Mouse (Mus musculus) limb, embryonic 14.5 days (tissue): ENCODE data around the gene Car5a. TPM values are rescaled to one million over a fixed set of nuclear protein-coding genes. Genes with fewer than 3 reads are reported as not detected.

ENCODE experiments used
- ATAC-seq: fragments of 200-750 bp; cut with Nextera tagmentation; 2 replicates; pipeline ENCODE4 v1.8.0; 2017; ENCODE audit warnings: low read depth, moderate number of reproducible peaks, moderate TSS enrichment; ENCODE audit not compliant: low FRiP score
- DNase-seq: peaks from one replicate; pipeline ENCODE4 v3.0.0-alpha.2; 2015; ENCODE audit warnings: low spot score
- H3K27ac ChIP-seq: fragments of 300-500 bp; sonication (generic); replicated peaks from 2 replicates; pipeline ENCODE4 v1.5.1; 2014; ENCODE audit warnings: low read depth, mild to moderate bottlenecking, low read length, moderate library complexity, mixed read lengths
- H3K27me3 ChIP-seq: fragments of 300-500 bp; sonication (generic); 2 replicates; pipeline ENCODE4 v1.6.1; 2014; ENCODE audit warnings: low read length, mixed read lengths; ENCODE audit not compliant: control insufficient read depth, insufficient read depth
- H3K36me3 ChIP-seq: fragments of 300-500 bp; sonication (generic); 2 replicates; pipeline ENCODE4 v1.6.1; 2014; ENCODE audit warnings: mild to moderate bottlenecking, low read length, moderate library complexity, mixed read lengths; ENCODE audit not compliant: control insufficient read depth, insufficient read depth
- H3K4me1 ChIP-seq: fragments of 300-500 bp; sonication (generic); 2 replicates; pipeline ENCODE4 v1.6.1; 2014; ENCODE audit warnings: antibody characterized with exemption, low read length, mixed read lengths; ENCODE audit not compliant: control insufficient read depth, insufficient read depth
- H3K4me2 ChIP-seq: fragments of 300-500 bp; sonication (generic); replicated peaks from 2 replicates; pipeline ENCODE4 v1.6.1; 2014; ENCODE audit warnings: low read depth, mild to moderate bottlenecking, low read length, moderate library complexity; ENCODE audit not compliant: severe bottlenecking
- H3K4me3 ChIP-seq: fragments of 300-500 bp; sonication (generic); replicated peaks from 2 replicates; pipeline ENCODE4 v1.5.1; 2014; ENCODE audit warnings: low read length
- H3K9ac ChIP-seq: fragments of 300-500 bp; sonication (generic); 2 replicates; pipeline ENCODE4 v1.6.1; 2014; ENCODE audit warnings: mild to moderate bottlenecking, low read depth, low read length, moderate library complexity; ENCODE audit not compliant: severe bottlenecking
- H3K9me3 ChIP-seq: fragments of 300-500 bp; sonication (generic); 2 replicates; pipeline ENCODE4 v1.6.1; 2016; ENCODE audit warnings: low read length; ENCODE audit not compliant: control insufficient read depth
- POLR2A ChIP-seq: fragments of 200-500 bp; IDR thresholded peaks from 2 replicates; pipeline ENCODE4 v1.8.0; 2012; ENCODE audit warnings: inconsistent platforms, mild to moderate bottlenecking, moderate library complexity, borderline replicate concordance; ENCODE audit not compliant: insufficient read depth, insufficient read length; ENCODE audit errors: extremely low read depth
- WGBS: fragments of 180-500 bp; shearing (Covaris S2); extraction: QIAGEN DNeasy Blood & Tissue Kit; methylation state at CpG from one replicate; pipeline ENCODE4 v1.1.7; 2014; 5-methylcytosine and 5-hydroxymethylcytosine counted together
- polyA plus RNA-seq, 2 experiments: library from polyadenylated mRNA; depleted of rRNA in 1 of 2; stranded (reverse) in 1 of 2; unstranded in 1 of 2; fragments of >200 nt; fragmentation: Nextera tagmentation in 1 of 2; extraction: Ambion mirVana in 1 of 2; gene quantifications; 2 replicates each; pipeline versions ENCODE4 v1.2.1 to v1.2.3; 2012 to 2014

Gene Car5a
- polyA plus RNA-seq (2012; rRNA removed) (not detected in 2 replicates), polyA plus RNA-seq (2014; fragmentation: Nextera tagmentation; extraction: Ambion mirVana) (0.26 TPM in 1 of 2 replicates, not detected in the other)

GRCm38 (mm10) chr8:121944831-121945230 is at the start of gene Car5a:
Gene Car5a, minus strand, starts transcription at chr8:121944904.
- Histone ChIP-seq H3K36me3 (no peaks in the 10 kb centered on the region), H3K4me1 (peaks cover 24% of the 10 kb centered on the region), H3K27ac (no peak within 1 kb of the TSS), H3K4me2 (no peak within 1 kb of the TSS), H3K9ac (no peak within 1 kb of the TSS), H3K9me3 (no peaks in the 10 kb centered on the region), H3K27me3 (no peaks in the 10 kb centered on the region), H3K4me3 (no peak within 1 kb of the TSS)
- no peak for TF ChIP-seq POLR2A
- ATAC-seq (no peak), DNase-seq (no peak)

GRCm38 (mm10) chr8:121992911-121993310 is 48.2 kb upstream of the Car5a start:
- WGBS = 79% methylated on average over 4 of the region's 4 CpGs
- no peak for ATAC-seq
- Histone ChIP-seq H3K27ac (no peak overlapping the region), H3K9me3 (no peaks in the 10 kb centered on the region), H3K27me3 (no peaks in the 10 kb centered on the region), H3K4me1 (no peaks in the 10 kb centered on the region), H3K36me3 (peaks cover 77% of the 10 kb centered on the region), H3K9ac (no peak overlapping the region), H3K4me3 (no peak overlapping the region), H3K4me2 (no peak overlapping the region)
- TF ChIP-seq POLR2A = no peak
- DNase-seq = no peak

GRCm38 (mm10) chr8:121991611-121992010 is 46.9 kb upstream of the Car5a start:
- no peak overlapping the region for H3K27ac ChIP-seq
- 89% methylated on average over 7 of the region's 7 CpGs for WGBS
- no peaks in the 10 kb centered on the region for H3K27me3 ChIP-seq
- H3K9me3 ChIP-seq = no peaks in the 10 kb centered on the region
- no peaks in the 10 kb centered on the region for H3K4me1 ChIP-seq
- no peak for ATAC-seq
- peaks cover 73% of the 10 kb centered on the region for H3K36me3 ChIP-seq
- no peak overlapping the region for H3K4me2 ChIP-seq
- DNase-seq = no peak
- no peak overlapping the region for H3K4me3 ChIP-seq
- no peak for TF ChIP-seq POLR2A
- H3K9ac ChIP-seq = no peak overlapping the region

GRCm38 (mm10) chr8:121990506-121991255 is 46.0 kb upstream of the Car5a start:
- 86% methylated on average over 9 of the region's 9 CpGs for WGBS
- Histone ChIP-seq H3K27ac (no peak overlapping the region), H3K4me3 (no peak overlapping the region), H3K27me3 (no peaks in the 10 kb centered on the region), H3K9ac (no peak overlapping the region), H3K4me1 (no peaks in the 10 kb centered on the region), H3K4me2 (no peak overlapping the region), H3K36me3 (peaks cover 68% of the 10 kb centered on the region), H3K9me3 (no peaks in the 10 kb centered on the region)
- no peak for DNase-seq
- TF ChIP-seq POLR2A = no peak
- no peak for ATAC-seq

- ATAC-seq (no peak), DNase-seq (no peak)
- no peak overlapping the region for H3K27ac ChIP-seq
- H3K27me3 ChIP-seq = no peaks in the 10 kb centered on the region
- 86% methylated on average over 5 of the region's 5 CpGs for WGBS
- H3K36me3 ChIP-seq = peaks cover 67% of the 10 kb centered on the region
- H3K4me1 ChIP-seq = no peaks in the 10 kb centered on the region
- no peak overlapping the region for H3K4me3 ChIP-seq
- H3K9me3 ChIP-seq = no peaks in the 10 kb centered on the region
- H3K4me2 ChIP-seq = no peak overlapping the region
- TF ChIP-seq POLR2A = no peak
- H3K9ac ChIP-seq = no peak overlapping the region
These were observed 43.2 kb upstream of the Car5a start for GRCm38 (mm10) chr8:121987892-121988291.
